Mouse (Mus musculus) CH12.LX (cell line): ENCODE results near the gene Adcy7.

Experiments used
- EP300 ChIP-seq: IDR thresholded peaks from 2 replicates; pipeline ENCODE4 v1.6.1; 2011; ENCODE audit warnings: low read length, improper control_type of control experiment
- MAX ChIP-seq: IDR thresholded peaks from 2 replicates; pipeline ENCODE4 v1.6.1; 2011; ENCODE audit warnings: low read length, improper control_type of control experiment

DNA sequence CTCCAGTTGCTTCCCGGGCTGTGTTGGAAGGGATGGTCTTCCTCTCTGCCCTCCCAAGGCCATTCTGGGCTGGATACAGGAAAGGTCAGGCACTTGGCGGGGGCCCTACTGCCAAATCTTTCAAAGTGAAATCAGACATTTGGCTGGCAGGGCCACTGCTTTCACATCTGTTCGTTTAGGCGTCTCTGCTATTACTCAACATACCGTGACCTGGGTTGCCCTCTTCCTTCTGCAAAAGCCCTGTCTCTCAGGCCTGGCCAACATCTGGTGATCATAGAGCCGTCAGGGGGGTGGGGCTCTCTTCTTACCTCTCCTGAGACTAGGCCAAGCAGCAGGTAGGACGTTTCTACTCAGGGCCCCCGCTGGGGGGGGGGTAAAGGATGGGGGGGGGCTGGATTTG lies 10.5 kb downstream of the Adcy7 start:
- TF ChIP-seq MAX (no peak), EP300 (no peak)
